Mouse (Mus musculus): ENCODE results near the gene Lman2.

Gene Lman2

GRCm38 (mm10) chr13:55371007-55371681 is 8.6 kb upstream of the Lman2 start:
- peak; percentile 75 for DNase-seq (ENCODE audit: low spot score)

GRCm38 (mm10) chr13:55370234-55370633 is 7.7 kb upstream of the Lman2 start:
- no peak for DNase-seq (ENCODE audit: low spot score)

- peak; percentile 70 for DNase-seq (ENCODE audit: low spot score)
Observed at GRCm38 (mm10) chr13:55369531-55370114, 7.0 kb upstream of the Lman2 start, which contains the start of gene Rgs14. TSS of gene Rgs14 (plus strand) at chr13:55369732.

- no peak for DNase-seq (ENCODE audit: low spot score)
Observed at GRCm38 (mm10) chr13:55368401-55368800, 5.8 kb upstream of the Lman2 start.

GRCm38 (mm10) chr13:55361974-55362452 is 570 bp downstream of the Lman2 start:
- DNase-seq (ENCODE audit: low spot score) = no peak

GRCm38 (mm10) chr13:55361145-55361544 is 1.4 kb downstream of the Lman2 start:
- no peak for DNase-seq (ENCODE audit: low spot score)

- no peak for DNase-seq (ENCODE audit: low spot score)
Observed at GRCm38 (mm10) chr13:55346745-55347144, 15.8 kb downstream of the Lman2 start.

- peak; percentile 40 for DNase-seq (ENCODE audit: low spot score)
Observed at GRCm38 (mm10) chr13:55344286-55344685, 18.3 kb downstream of the Lman2 start.

- no peak for DNase-seq (ENCODE audit: low spot score)
Observed at GRCm38 (mm10) chr13:55342469-55342868, 20.1 kb downstream of the Lman2 start.

GRCm38 (mm10) chr13:55339259-55339658 is 23.3 kb downstream of the Lman2 start:
- DNase-seq (ENCODE audit: low spot score) = no peak

GRCm38 (mm10) chr13:55338131-55339054 is 24.2 kb downstream of the Lman2 start:
- DNase-seq (ENCODE audit: low spot score) = peak; percentile 30

- DNase-seq (ENCODE audit: low spot score) = no peak
Observed at GRCm38 (mm10) chr13:55337341-55337975, 25.1 kb downstream of the Lman2 start.

- no peak for DNase-seq (ENCODE audit: low spot score)
Observed at GRCm38 (mm10) chr13:55335701-55336100, 26.9 kb downstream of the Lman2 start.

GRCm38 (mm10) chr13:55332331-55332730 is 30.3 kb downstream of the Lman2 start:
- no peak for DNase-seq (ENCODE audit: low spot score)

- DNase-seq (ENCODE audit: low spot score) = no peak
Observed at GRCm38 (mm10) chr13:55330567-55331400, 31.8 kb downstream of the Lman2 start.

GRCm38 (mm10) chr13:55329683-55330566 is 32.7 kb downstream of the Lman2 start, which contains the start of gene Mxd3:
TSS of gene Mxd3 (minus strand) at chr13:55329823.
- peak; percentile 72 for DNase-seq (ENCODE audit: low spot score)

GRCm38 (mm10) chr13:55329109-55329682 is 33.4 kb downstream of the Lman2 start:
- DNase-seq (ENCODE audit: low spot score) = peak; percentile 39

GRCm38 (mm10) chr13:55328641-55329040 is 33.9 kb downstream of the Lman2 start:
- DNase-seq (ENCODE audit: low spot score) = no peak

GRCm38 (mm10) chr13:55328171-55328570 is 34.4 kb downstream of the Lman2 start:
- DNase-seq (ENCODE audit: low spot score) = no peak

GRCm38 (mm10) chr13:55327633-55328032 is 35.0 kb downstream of the Lman2 start:
- DNase-seq (ENCODE audit: low spot score) = peak; percentile 95
